Mouse (Mus musculus): ENCODE data around the gene Fus. TPM values are rescaled to one million over a fixed set of nuclear protein-coding genes. Genes with fewer than 3 reads are reported as not detected.
A peak's percentile ranks its signal among the peaks of the same experiment; 100 is the strongest.

Gene Fus
- polyA plus RNA-seq, 1 experiment, result 633 TPM

DNA sequence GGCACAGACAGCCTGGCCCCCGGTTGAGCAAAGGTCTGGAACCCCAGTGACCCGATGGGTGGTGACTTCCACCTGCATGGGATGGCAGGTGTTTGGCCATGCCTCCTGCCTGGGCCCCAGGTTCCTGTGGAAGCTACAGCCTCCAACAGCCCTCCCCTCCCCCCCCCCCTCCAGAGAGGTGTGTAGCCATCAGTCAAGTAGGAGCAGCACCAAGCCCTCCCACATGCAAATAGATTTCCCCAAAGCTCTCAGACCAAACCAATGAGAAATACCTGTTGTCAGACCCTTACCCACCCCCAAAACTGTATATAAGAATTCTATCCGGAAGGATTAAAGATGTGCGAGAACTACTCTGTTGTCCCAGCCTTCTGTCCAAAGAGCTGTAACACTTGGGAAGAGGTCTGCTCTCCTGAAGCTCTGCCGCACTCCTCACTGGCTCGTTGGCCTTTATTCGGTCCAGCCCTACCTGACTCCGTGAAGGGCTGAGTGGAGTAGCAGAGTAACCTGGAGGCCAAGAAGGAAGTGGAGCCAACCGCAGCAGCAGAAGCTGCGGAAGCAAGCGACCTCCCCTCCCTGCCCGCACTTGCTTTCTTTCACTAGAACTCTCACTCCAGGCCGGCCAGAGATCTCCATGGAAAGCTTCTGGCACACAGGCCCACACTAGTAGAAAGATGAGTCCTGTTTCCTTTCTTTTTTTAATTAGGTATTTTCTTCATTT, 14.2 kb upstream of the Fus start:
- no peak for TF ChIP-seq POLR2A (IDR thresholded peaks at IDR 0.05; ENCODE audit: borderline replicate concordance, extremely low read depth, insufficient read depth, insufficient read length, poor library complexity, severe bottlenecking)
- TF ChIP-seq CTCF (IDR thresholded peaks at IDR 0.05; ENCODE audit: borderline replicate concordance, extremely low read depth, insufficient read depth, insufficient read length), result no peak
- DNase-seq (ENCODE audit: low read depth), result no peak

DNA sequence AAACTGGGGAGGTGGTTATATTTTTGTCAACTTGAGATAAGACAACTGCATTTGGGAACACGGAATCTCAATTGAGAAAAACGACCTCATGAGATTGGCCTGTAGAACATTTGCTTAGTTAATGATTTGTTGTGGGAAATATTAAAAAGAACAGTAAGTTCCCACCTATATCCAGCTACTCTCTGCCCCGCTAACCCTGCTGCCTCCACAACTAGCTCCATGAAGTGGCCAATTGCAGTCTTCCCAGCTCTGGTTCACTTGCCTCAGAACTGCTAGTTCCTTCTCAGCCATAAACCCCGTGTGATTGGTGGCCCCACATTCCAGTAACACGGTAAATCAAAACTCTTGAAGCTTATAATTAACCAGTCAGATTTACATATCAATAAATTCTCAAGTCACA, 7.9 kb upstream of the Fus start:
- DNase-seq (ENCODE audit: low read depth), result no peak
- no peak for TF ChIP-seq CTCF (IDR thresholded peaks at IDR 0.05; ENCODE audit: borderline replicate concordance, extremely low read depth, insufficient read depth, insufficient read length)
- no peak for TF ChIP-seq POLR2A (IDR thresholded peaks at IDR 0.05; ENCODE audit: borderline replicate concordance, extremely low read depth, insufficient read depth, insufficient read length, poor library complexity, severe bottlenecking)

DNA sequence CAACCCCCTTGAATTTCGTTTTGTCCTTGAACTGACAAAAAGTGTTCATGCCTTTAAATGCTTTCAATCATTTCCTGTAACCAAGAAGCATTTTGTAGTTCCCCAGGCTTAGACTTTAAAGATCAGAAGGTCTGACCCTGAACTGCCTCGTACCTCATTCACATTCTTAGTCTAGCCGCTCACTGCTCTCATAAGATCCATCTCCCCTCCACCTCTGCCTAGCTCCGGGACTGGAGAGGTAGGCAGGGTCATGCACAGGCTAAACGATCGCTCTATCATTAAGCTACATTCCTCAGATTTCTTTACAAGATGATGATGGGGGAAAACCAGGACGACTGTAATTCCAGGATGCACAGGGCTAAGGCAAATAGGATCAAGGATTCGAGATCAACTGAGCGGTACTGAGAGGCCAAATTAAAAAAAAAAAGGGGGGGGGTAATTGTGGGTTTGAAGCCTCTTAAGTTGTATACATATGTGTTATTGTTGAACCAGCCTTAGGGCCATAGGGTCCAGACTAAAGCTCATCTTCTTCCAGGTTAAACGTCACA, 812 bp upstream of the Fus start:
- TF ChIP-seq CTCF (IDR thresholded peaks at IDR 0.05; ENCODE audit: borderline replicate concordance, extremely low read depth, insufficient read depth, insufficient read length) (no peak), POLR2A (IDR thresholded peaks at IDR 0.05; ENCODE audit: borderline replicate concordance, extremely low read depth, insufficient read depth, insufficient read length, poor library complexity, severe bottlenecking) (no peak)
- no peak for DNase-seq (ENCODE audit: low read depth)

DNA sequence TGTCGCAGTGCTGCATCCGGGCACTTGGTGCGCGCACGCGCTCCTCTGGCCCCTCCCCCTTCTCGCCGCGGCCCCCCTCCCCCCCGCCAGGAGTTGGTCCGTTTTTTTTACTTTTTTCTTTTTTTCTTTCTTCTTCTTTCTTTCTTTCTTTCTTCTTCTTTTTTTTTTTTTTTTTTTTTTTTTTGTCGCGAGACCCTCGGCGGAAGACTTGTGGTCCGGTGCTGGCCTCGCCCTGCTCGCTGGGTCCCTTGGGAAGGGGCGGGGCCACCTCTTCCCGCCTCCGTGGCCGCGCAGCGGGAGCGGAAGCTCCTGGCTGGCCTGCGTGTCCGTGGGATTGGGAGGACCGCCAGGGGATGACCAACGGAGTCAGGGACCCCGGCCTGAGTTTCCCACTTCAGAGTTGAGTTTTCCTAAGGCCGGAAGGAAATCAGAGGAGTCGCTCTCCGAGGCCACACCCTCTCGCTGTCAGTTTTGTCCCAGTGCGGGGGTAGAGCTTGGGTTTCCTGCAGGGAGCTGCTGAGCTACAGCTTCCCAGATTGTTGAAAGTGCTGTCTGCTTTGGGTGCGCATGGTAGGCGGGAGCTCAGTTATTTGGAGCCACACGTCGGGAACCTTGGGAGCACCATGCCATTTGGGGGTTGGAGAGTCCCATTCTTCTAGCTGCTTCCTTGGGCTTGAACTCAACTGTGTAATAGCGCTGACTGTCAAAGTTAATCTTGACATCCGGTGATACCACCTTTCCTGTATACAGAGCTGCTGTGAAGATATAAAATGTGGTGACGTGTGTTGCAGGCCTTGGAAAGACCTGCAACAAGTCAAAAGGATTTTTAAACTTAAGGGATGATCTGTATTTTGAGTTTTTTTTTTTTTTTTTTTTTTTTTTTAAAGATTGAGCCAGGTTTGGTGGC, 918 bp downstream of the Fus start:
- peak; percentile 89 for DNase-seq (ENCODE audit: low read depth)
- TF ChIP-seq CTCF (IDR thresholded peaks at IDR 0.05; ENCODE audit: borderline replicate concordance, extremely low read depth, insufficient read depth, insufficient read length) (no peak), POLR2A (IDR thresholded peaks at IDR 0.05; ENCODE audit: borderline replicate concordance, extremely low read depth, insufficient read depth, insufficient read length, poor library complexity, severe bottlenecking) (no peak)

DNA sequence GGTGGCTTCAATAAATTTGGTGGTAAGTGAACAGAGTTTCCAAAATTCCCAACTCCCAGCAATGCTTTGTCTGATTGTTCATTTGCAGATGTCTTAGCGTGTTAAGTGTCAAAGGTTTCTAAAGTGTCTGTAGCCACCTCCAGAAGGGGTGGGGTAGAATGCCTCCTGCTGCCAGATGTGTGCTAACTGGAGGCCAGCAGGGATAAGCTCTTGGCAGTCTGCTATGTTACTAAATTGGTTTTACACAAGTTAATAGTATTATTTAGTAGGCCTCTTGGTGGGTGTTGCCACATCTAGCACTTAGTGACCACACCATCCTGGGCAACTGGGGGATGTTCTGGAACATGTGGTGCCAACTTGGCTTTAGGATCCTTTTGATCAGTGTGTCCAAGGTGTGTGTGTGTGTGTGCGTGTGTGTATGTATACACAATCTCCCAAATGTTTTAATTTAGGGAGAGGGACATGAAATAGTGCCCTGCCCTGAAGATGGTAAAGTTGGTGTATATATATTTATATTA, 7.2 kb downstream of the Fus start:
- no peak for DNase-seq (ENCODE audit: low read depth)
- no peak for TF ChIP-seq CTCF (IDR thresholded peaks at IDR 0.05; ENCODE audit: borderline replicate concordance, extremely low read depth, insufficient read depth, insufficient read length)
- no peak for TF ChIP-seq POLR2A (IDR thresholded peaks at IDR 0.05; ENCODE audit: borderline replicate concordance, extremely low read depth, insufficient read depth, insufficient read length, poor library complexity, severe bottlenecking)

DNA sequence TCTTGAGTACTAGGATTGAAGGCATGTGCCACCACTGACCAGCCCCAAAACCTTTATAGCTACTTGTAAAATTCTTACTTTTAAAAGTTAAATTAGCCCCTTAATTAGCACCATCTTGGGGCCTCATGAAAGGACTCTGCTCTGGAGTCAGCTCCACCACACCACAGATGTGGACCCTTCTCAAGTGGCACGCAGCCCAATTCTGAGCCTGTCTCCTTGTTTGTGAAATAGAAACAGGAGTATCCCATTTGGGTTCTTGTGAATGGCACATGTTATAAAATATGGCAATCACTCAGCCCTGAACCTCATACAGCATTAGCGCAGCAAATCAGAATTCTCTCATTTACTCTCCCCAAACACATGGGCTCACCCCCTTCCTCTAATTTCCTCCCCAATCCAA, 11.6 kb downstream of the Fus start:
- TF ChIP-seq POLR2A (IDR thresholded peaks at IDR 0.05; ENCODE audit: borderline replicate concordance, extremely low read depth, insufficient read depth, insufficient read length, poor library complexity, severe bottlenecking) (no peak), CTCF (IDR thresholded peaks at IDR 0.05; ENCODE audit: borderline replicate concordance, extremely low read depth, insufficient read depth, insufficient read length) (no peak)

DNA sequence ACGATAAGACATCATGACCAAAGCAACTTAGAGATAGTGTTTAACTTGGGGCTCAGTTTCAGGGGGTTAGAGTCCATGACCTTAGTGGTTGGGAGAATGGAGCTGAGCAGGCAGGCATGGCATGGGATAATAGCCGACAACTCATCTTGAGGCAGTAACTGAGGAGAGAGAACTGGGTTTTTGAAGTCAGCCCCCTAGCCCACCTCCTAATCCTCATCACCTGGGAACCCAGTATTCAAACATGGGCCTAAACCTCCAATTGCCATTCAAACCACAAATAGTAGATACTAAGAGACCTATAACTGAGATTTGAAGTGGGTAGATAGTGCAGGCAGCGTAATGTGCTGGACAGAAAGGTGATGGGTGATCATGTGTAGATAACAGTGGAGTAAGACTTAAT, 13.3 kb downstream of the Fus start:
- no peak for TF ChIP-seq POLR2A (IDR thresholded peaks at IDR 0.05; ENCODE audit: borderline replicate concordance, extremely low read depth, insufficient read depth, insufficient read length, poor library complexity, severe bottlenecking)
- no peak for TF ChIP-seq CTCF (IDR thresholded peaks at IDR 0.05; ENCODE audit: borderline replicate concordance, extremely low read depth, insufficient read depth, insufficient read length)
- DNase-seq (ENCODE audit: low read depth), result no peak

More for the DNA sequence above, 11.6 kb downstream of the Fus start:
- DNase-seq (ENCODE audit: low read depth), result no peak

DNA sequence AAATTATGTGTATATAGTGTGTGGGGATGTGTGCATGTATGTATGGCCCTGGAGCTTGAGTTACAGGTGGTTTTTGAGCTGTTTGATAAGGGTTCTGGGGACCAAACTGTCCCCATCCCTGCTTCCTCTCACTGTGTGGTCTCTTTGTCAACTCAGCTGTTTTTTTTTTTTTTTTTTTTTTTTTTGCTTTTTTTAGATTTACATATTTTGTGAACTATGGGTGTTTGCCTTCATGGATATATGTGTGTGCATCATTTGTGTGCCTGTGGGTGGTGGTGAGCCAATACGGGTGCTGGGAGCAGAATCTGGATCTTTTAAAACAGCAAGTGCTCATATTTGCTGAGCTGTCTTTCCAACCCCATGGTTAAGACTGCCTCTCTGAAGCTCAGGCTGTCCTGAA, 21.6 kb downstream of the Fus start:
- no peak for DNase-seq (ENCODE audit: low read depth)

DNA sequence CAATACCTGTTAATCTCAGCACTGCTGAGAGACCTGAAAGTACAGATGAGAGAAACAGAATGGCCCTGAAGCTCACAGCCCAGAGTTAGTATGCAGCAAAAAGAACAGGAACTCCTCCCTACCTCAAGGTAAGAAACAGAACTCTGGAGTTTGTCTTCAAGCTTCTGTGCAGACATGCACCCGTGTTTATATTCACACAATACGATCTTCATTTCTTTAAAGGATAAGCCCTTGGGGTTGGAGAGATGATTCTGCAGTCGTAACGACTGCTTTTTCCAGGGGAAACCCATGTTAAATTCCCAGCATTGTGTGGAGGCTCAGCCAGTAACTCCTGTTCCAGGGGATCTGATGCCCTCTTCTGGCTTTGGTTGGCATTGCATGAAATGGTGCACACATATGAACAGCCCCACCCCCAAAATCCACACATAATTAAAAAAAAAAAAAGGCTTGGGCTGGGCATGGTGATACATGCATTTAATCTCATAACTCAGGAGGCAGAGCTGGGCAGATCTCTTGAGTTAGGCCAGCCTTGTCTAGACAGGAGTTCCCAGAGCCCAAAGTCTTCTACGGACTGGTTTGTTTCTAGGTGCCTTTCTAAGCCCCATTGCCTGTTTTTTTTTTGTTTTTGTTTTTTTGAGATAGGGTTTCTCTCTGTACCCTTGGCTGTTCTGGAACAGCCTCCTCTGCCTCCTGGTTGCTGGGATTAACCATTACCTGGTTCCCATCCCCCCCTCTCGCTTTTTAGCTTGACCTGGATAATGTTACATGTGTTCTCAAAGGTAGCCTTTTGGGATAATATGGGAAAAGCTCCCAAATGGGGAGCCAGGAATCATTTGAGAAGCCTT, 24.6 kb downstream of the Fus start:
- peak; percentile 78 for DNase-seq (ENCODE audit: low read depth)
- TF ChIP-seq CTCF (IDR thresholded peaks at IDR 0.05; ENCODE audit: borderline replicate concordance, extremely low read depth, insufficient read depth, insufficient read length) (peak; percentile 66), POLR2A (IDR thresholded peaks at IDR 0.05; ENCODE audit: borderline replicate concordance, extremely low read depth, insufficient read depth, insufficient read length, poor library complexity, severe bottlenecking) (no peak)

More for the DNA sequence above, 21.6 kb downstream of the Fus start:
- TF ChIP-seq POLR2A (IDR thresholded peaks at IDR 0.05; ENCODE audit: borderline replicate concordance, extremely low read depth, insufficient read depth, insufficient read length, poor library complexity, severe bottlenecking) (no peak), CTCF (IDR thresholded peaks at IDR 0.05; ENCODE audit: borderline replicate concordance, extremely low read depth, insufficient read depth, insufficient read length) (no peak)

DNA sequence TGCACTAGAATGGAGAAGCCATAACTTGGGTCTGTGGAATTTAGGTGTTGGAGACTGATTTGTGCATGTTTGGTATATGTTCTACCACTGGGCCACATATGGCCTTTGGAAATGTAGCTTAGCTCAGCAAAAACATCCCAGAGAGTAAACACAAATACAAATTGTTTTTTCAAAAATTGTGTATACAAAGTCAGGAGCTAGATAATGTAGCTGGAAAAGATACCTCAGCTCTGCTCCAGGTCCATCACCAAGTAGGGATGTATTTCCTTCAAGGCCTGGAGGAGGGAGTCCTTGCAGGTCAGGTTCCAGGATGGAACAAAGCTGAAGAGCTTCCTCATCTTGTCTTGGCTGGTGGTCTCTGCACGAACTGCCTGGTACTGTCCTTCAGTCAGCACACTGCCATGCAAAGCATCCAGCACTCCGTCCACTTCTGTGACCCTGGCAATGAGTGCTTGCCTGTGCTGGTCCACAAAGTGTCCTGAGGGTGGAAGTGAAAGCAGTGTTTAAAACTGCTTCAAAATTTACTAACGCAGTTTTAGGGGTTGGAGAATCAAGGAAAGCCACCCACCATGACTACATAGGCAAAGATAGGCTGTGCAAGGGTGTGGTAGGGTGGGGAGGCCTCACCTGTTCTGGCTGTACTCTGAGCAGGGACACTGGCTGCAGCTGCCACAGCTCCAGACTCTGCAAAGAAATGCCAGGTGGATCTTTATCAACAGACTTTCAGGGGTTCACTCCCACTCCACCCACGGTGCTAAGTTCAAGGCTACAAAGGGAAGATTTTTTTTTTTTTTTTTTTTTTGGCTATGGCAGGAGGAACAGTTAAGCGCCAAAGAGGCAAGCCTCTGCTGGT, 25.5 kb downstream of the Fus start:
- no peak for DNase-seq (ENCODE audit: low read depth)
- no peak for TF ChIP-seq CTCF (IDR thresholded peaks at IDR 0.05; ENCODE audit: borderline replicate concordance, extremely low read depth, insufficient read depth, insufficient read length)
- TF ChIP-seq POLR2A (IDR thresholded peaks at IDR 0.05; ENCODE audit: borderline replicate concordance, extremely low read depth, insufficient read depth, insufficient read length, poor library complexity, severe bottlenecking), result no peak

Data from brain, embryonic 14.5 days (tissue).